Mouse (Mus musculus) lung, postnatal 36 days (tissue): ENCODE results near the gene Slfn8.
"Not testable (repeated sequence)": the region's sequence is repeated elsewhere in the genome, so short reads cannot be mapped to it uniquely, and the experiment has no call there.

Experiments used
- DNase-seq: peaks from one replicate; pipeline ENCODE4 v3.0.0; 2022; ENCODE audit warnings: mixed read lengths

Gene Slfn8

DNA sequence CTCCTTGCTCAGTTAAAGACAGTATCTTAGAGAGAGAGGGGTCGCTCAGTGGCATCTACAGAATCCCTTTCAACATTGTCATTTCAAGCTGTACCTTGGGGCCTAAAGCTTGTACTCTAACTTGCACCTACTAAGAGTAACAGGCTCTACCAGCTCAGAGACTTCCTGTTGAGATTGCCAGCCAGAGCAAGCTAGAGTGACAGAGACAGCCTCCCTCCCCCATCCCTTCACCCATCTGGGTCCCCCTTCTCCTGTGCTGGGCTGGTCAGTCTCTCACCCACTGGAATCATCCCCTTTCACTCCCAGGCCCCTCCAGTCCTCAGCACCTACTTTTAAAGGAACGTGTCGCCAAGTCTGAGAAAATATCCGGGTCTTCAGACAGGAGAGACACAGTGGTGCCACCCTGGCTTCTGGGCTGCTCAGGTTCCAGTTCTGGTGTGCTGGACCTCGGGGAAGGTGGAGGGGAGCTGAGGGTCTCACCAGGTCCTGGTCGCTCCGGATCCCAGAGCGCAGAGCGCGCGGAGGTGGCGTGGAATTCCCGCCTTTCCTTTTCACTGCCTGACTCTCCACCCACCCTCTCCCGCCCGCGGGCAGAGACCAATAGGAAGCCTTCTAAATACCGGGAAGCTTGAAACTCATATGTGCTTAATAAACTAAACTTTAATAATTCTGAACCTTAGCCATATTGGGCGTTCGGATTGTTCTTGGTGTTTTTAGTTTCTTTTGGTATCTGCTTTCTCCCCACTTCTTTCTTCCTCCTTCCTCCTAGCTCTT lies 29.8 kb downstream of the Slfn8 start:
- peak; percentile 34 for DNase-seq

DNA sequence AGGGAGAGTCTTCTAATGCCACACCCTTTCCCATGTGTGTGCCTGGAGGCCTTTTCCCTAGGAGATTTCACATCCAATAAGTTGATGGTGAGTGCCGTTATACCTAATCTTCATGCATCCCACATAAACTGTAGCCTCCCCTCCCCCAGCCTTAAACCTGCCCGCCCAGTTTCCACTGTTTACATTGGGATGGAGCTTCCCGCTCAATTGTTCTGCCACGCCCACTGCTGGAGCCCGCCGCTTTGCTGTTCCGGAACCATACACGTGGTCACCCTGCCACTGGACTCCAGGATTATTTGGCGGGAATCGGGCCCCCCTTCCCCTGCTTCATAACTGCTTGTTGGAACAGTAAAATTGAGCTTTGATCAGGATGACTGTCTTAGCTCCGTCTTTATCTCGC lies 31.3 kb downstream of the Slfn8 start:
- DNase-seq, result peak; percentile 43

DNA sequence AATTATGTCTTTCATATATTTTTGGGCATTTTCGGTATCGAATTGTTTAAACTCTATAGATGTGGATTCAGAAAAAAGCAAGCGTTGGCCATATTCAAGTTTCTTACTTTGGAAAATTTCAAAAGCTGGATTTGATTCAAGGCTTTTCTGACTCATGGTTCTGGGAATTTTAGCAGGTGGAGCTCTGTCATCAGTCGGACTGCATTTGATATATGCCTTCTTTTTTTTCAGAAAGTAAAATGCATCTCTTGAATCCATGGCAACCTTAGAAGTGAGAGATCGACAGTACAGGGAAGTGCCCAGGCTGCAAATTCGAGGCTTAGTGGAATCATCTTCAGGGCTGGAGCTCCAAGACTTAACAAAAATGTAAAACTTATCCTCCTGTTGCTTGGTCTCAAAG lies 33.0 kb downstream of the Slfn8 start:
- DNase-seq, result no peak

DNA sequence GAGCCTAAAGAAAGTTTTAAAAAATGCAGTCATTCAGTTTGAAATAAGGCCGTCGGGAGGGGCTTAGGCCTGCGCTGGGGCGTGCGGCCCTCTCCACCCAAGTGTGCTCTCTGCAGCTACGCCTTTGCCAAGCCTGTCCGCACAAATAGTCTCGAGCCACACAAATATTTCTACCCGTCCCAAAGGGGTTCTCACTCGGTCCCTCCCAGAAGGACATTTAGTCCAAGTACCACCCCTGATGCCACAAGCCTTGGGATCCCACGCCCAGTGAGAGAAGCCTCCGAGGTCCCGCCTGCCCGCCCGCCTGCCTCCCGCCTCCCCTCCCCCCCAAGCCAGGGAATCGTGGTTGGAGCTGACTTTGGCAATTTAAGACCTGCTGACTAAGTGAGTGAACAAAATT lies 37.4 kb downstream of the Slfn8 start:
- DNase-seq, result no peak

DNA sequence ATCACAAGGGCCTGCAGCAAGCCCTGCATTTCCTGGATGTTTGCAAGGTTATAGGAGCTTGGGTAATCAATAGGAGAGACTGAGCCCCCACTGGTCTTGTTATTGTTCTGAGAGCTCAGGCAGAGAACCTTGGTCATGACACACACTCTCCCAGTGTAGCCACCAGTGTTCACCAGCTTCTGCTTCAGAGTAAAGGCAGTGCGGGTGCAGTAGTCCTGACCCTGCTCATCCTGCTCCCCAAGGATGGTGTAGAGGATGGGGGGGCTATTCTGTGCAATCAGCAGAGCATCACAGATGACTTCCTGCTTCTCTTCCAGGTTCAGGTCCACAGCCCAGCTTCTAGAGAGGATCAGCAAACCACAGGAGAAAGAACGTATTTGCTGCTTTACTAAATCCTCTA lies 38.2 kb downstream of the Slfn8 start:
- DNase-seq, result not testable (repeated sequence)

DNA sequence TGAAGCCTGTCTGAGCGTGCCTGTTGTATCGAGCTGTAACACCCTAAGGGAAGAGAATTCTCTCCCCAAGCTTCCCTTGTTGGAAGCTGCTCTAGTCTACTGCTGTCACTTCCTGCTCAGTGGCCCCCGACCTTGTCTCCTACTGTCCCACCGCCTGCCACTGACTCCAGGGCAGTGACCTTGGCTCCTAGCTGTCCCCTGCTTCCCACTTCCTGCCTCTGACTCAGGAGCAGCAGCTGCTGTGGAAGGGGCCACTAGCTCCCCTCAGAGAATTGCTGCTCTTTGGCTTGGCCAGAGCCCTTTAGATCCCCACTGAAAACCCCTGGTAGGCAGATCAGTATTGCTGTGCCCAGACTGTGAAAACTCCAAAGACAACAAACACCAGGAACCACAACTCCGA lies 46.7 kb downstream of the Slfn8 start:
- DNase-seq, result no peak

DNA sequence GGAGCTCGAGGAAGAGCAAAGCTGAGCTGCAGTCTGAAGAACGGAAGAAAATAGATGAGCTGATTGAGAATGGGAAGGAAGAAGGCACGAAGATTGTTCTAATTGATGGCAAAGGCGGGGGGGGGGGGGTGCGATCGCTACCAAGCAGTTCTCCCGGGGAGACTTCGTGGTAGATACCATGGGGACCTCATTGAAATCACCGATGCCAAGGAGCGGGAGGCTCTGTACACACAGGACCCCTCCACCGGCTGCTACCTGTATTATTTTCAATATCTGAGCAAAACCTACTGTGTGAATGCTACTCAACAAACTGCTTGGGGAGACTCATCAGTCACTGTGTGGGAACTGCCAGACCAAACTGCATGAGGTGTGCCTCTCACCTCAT lies 49.0 kb downstream of the Slfn8 start:
- no peak for DNase-seq

DNA sequence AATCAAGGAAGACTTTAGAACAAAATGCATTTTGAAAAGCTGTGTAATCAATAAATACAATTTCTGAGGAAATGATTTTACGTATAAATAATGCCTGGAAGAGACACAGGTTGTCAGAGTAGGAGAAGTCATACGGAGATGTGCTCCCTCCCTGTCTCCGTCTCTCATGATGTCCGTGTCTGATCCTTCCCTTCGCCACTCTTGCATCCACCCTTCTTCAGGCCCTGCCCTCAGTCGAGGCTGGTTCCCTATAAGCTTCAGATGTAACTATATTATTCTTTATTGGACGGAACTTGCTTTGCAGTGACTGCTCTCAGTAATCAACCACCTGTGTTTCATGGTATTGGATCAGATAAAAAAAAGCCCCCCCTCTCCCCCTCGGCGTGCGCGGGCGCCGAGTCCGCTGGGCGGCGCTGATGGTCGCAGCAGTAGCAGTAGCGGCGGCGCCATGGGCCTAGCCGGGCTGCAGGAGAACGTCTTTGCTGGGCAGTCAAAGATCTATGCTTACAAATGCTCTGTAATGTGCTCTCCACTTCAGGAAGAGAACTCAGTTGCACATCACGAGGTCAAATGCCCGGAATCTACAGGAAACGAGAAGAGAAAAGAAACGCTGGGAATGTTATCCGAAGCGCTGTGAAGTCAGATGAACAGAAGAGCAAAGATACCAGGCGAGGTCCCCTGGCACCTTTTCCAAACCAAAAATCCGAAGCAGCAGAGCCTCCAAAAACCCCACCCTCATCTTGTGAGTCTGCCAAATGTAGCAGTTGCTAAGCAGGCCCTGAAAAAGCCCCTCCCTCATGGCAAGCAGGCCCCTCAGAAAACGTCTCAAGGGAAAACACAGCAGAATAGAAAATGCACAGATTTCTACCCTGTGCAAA lies 49.7 kb downstream of the Slfn8 start:
- peak; percentile 42 for DNase-seq

DNA sequence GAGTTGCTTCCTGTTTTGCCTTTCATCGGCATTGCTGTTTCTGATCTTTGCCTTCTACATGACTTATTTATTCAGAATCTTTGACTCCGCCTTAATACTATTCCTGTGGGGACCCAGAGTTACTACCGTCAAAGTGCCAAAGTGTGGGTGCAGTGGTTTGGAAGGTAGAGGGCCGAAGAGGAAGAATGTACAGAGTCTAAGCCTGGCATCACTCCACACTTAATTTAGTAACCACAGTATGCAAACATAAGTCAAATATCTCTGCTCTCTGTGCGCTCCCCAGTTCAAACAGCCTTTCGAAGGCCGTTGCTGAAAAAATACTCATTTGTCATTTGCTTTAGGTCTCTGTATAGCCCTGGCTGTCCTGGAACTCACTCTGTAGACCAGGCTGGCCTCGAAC lies 58.4 kb downstream of the Slfn8 start:
- DNase-seq, result no peak

DNA sequence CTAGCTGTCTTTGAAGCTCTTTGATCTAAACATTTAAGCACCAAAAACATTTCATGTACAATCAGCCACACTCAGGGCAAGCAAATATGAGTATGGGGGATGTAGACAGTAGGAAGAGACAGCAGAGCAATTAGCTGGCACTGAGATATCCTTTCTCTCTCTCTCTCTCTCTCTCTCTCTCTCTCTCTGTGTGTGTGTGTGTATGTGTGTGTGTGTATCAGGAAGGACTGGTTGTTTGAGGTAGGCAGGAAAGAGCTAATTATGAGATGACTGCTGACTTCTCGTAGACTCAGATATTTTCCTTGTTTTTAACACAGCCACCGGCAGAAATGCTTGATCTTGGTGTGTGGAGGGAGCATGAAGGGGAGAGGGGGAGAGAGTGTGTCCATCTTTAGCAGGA lies 58.9 kb downstream of the Slfn8 start:
- no peak for DNase-seq

DNA sequence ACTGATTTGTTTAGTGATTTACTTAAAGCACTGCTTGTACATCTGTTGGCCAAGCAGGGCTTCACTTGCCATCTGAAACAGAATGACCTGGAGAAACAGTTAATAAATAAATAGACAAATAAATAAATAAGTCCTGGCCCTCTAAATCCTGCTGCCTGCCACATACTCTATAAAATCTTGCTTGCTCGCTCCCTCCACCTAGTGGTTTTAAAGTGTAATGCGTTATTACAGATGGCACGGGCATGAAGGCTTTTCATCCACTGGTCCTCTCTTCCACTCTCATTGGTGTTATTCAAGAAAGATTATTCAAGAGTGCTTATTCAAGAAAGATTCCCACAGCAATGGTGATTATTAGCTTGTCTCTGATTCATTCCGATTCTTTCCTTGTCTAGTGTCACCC lies 61.0 kb downstream of the Slfn8 start:
- DNase-seq, result peak; percentile 83

DNA sequence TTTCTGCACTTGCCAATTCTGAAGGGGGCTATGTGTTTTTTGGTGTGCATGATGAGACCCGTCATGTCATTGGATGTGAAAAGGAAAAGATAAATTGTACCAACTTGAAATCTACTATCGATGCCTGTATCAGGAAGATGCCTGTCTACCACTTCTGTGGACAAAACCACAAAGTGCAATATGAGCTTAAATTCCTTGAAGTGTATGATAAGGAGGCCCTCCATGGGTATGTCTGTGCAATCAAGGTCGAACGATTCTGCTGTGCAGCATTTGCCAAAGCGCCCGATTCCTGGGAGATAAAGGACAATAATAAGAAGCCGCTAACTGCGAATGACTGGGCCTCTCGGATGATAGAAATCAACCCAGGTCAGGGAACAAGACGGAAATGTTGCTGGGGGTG lies 63.7 kb downstream of the Slfn8 start:
- no peak for DNase-seq

DNA sequence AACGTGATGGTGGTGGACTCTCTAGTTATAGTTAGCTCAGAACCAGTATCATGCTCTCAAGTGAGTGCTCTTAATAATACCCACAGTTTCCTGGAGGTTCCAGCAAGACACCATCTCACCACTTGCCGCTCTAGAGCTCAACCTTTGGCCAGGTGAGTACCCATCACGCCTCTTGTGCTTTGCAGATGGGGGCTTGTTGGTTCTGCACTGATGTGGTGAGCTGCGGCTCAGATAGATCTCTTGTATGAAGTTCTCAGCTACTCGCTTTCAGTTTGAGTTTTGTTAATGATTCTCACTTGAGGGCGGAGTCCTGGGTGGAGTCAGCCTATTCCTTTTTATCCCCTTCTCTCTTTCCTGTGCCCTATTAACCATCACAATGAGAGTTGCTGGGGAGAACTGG lies 66.0 kb downstream of the Slfn8 start:
- no peak for DNase-seq

DNA sequence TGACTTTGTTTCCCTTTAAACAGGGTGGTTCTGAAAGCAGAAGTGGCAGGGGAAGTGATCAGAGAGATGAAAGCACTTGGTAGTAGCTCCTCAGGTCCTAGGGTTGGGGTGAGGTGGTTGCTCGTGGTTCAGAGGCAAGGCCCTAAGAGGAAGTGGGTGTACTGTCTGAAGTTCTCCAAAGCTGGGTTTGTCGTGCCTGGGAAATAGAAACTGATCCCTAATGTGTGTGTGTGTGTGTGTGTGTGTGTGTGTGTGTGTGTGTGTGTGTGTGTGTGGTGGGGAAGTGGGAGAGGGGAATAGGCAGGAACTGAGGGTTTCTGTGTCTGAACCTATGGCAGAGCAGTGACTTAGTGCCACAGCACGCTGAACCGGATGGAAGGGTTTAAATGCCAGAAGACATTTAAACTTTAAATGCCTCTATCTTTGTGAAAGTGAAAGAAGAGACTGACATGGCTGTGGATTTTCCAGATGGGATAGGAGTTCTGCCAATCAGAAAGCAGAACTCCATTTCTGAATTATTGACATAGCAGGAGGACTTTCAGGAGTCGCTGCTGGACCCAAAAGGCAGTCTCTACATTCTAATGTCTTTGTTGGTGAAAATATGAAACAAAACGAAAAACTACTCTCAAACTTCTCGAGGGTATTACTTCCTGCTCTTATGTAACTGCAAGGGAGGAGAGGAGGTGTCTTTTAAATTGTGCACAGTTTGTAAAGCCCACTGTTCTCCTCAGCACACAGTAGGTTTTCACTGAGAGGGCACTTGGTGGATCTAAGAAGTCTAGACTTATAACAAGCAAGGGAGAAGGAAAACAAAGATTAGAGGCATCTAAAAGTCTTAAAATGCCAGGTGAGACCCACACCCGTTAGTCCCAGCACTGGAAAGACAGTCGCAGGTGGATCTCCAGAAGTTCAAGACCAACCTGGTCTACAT lies 67.7 kb downstream of the Slfn8 start:
- peak; percentile 58 for DNase-seq
